Comparison of ENCODE assay signal across 8 mouse cellular contexts in the genomic region with DNA sequence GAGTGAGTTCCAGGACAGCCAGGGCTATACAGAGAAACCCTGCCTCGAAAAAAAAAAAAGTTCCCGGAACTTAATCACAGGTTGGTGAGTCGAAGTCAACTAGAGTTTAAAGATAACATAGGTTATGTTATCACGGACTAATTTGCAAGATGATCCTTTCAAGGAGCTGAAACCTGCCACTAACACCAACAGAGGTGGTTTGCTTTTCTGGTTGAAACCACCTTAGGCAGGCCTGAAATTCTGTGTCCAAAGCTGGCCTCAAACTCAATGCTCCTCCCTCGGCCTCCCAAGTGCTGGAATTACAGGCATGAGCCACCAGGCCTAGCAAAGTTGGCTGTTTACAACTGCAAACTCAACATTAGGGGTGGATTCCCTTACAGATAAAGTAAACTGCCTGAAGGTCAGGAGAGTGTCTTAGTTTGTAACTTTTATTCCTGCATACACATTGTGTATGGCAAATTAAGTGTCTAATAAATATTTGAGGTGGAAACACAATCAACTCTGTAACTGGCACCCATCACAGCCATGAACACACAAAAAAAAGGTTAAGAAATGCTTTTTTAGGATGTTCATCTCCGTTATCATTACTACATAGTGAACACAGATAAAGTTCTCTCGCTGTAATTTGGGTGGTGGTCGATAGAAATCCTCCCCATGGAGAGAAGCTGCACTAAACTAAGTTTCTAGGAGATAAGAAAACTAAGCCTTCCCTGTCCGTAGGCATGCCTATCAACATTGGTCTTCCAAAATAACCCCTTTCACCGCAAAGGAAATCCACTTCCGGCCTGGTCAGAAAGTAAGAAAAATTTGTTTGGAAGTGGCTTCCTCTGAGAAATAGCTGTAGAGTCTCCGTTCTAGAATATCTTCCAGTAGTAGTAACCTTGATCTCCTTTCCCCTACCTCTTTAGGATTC. TPM values are rescaled to one million over a fixed set of nuclear protein-coding genes. Genes with fewer than 3 reads are reported as not detected.
DNase-seq lines count a peak whose midpoint lies in the region; ATAC-seq and TF ChIP-seq lines count a peak whose summit lies in the region.

No protein-coding gene starts in this region.

- TF ChIP-seq CTCF in lung, embryonic 14.5 days (IDR thresholded peaks at IDR 0.05; ENCODE audit: low read depth): no peak
- no peak for TF ChIP-seq CTCF in heart, postnatal 0 days (IDR thresholded peaks at IDR 0.05; ENCODE audit: low read depth)

- ATAC-seq in lung, embryonic 14.5 days (ENCODE audit: insufficient read depth): no peak
- no peak for ATAC-seq in heart, postnatal 0 days (ENCODE audit: insufficient read depth, low read depth)
- ATAC-seq in liver, embryonic 16.5 days (ENCODE audit: low read depth): no peak
- ATAC-seq in stomach, embryonic 15.5 days (ENCODE audit: insufficient read depth, low FRiP score, low read depth): no peak

- no peak for TF ChIP-seq EP300 in heart, postnatal 0 days (IDR thresholded peaks at IDR 0.05; ENCODE audit: low read depth)

- H3K36me3 ChIP-seq in lung, embryonic 14.5 days (ENCODE audit: insufficient read depth): 0 out of 2 replicates have a peak, but pooled peaks cover 3% of the 10 kb centered on the region
- H3K36me3 ChIP-seq in heart, postnatal 0 days (replicated peaks; ENCODE audit: control insufficient read depth, insufficient read depth, low read length): 0 out of 2 replicates have a peak, but pooled peaks cover 2% of the 10 kb centered on the region
- H3K36me3 ChIP-seq in liver, embryonic 16.5 days (ENCODE audit: control insufficient read depth, insufficient read depth): peaks cover 2% of the 10 kb centered on the region; the same call in 1 of the 2 replicates
- H3K36me3 ChIP-seq in stomach, embryonic 15.5 days: no peaks in the 10 kb centered on the region

- H3K4me2 ChIP-seq in lung, embryonic 14.5 days: peak overlapping the region; percentile 78
- H3K4me2 ChIP-seq in heart, postnatal 0 days (ENCODE audit: low read depth, low read length): peak overlapping the region; percentile 89
- H3K4me2 ChIP-seq in liver, embryonic 16.5 days (ENCODE audit: low read depth, low read length): peak overlapping the region; percentile 97
- peak overlapping the region; percentile 79 for H3K4me2 ChIP-seq in stomach, embryonic 15.5 days

- no peaks in the 10 kb centered on the region for H3K9me3 ChIP-seq in lung, embryonic 14.5 days (ENCODE audit: low read depth, low read length)
- no peaks in the 10 kb centered on the region for H3K9me3 ChIP-seq in heart, postnatal 0 days (replicated peaks; ENCODE audit: control insufficient read depth, low read length)
- H3K9me3 ChIP-seq in liver, embryonic 16.5 days (replicated peaks; ENCODE audit: control insufficient read depth, low read length): no peaks in the 10 kb centered on the region
- no peaks in the 10 kb centered on the region for H3K9me3 ChIP-seq in stomach, embryonic 15.5 days

- no peaks in the 10 kb centered on the region for H3K27me3 ChIP-seq in lung, embryonic 14.5 days (ENCODE audit: insufficient read depth, low read length)
- H3K27me3 ChIP-seq in heart, postnatal 0 days (ENCODE audit: control insufficient read depth, insufficient read depth, low read length): no peaks in the 10 kb centered on the region
- no peaks in the 10 kb centered on the region for H3K27me3 ChIP-seq in liver, embryonic 16.5 days (ENCODE audit: control insufficient read depth, insufficient read depth, low read depth, low read length)
- H3K27me3 ChIP-seq in stomach, embryonic 15.5 days (replicated peaks): no peaks in the 10 kb centered on the region

- 45% methylated on average over 12 of the region's 12 CpGs for WGBS in lung, embryonic 14.5 days
- WGBS in heart, postnatal 0 days: 38% methylated on average over 12 of the region's 12 CpGs
- 9% methylated on average over 12 of the region's 12 CpGs for WGBS in liver, embryonic 16.5 days (ENCODE audit: insufficient replicate concordance)
- 47% methylated on average over 12 of the region's 12 CpGs for WGBS in stomach, embryonic 15.5 days

- H3K9ac ChIP-seq in lung, embryonic 14.5 days: peak overlapping the region; percentile 43
- H3K9ac ChIP-seq in heart, postnatal 0 days (replicated peaks; ENCODE audit: low read depth, low read length): peak overlapping the region; percentile 38
- H3K9ac ChIP-seq in liver, embryonic 16.5 days (ENCODE audit: low read depth, low read length): peak overlapping the region; percentile 86
- H3K9ac ChIP-seq in stomach, embryonic 15.5 days: no peak overlapping the region

- peak overlapping the region; percentile 80 for H3K27ac ChIP-seq in lung, embryonic 14.5 days (ENCODE audit: low read depth)
- peak overlapping the region; percentile 89 for H3K27ac ChIP-seq in heart, postnatal 0 days (ENCODE audit: low read depth)
- peak overlapping the region; percentile 96 for H3K27ac ChIP-seq in liver, embryonic 16.5 days (ENCODE audit: low read length)
- H3K27ac ChIP-seq in stomach, embryonic 15.5 days: peak overlapping the region; percentile 87

- peak overlapping the region; percentile 70 for H3K4me3 ChIP-seq in lung, embryonic 14.5 days (ENCODE audit: low read depth, low read length)
- peak overlapping the region; percentile 64 for H3K4me3 ChIP-seq in heart, postnatal 0 days (ENCODE audit: low read depth, low read length)
- peak overlapping the region; percentile 83 for H3K4me3 ChIP-seq in liver, embryonic 16.5 days (ENCODE audit: low read depth, low read length)
- H3K4me3 ChIP-seq in stomach, embryonic 15.5 days (replicated peaks): peak overlapping the region; percentile 78

- DNase-seq in lung, embryonic 14.5 days: peak; percentile 15
- DNase-seq in lung, postnatal 36 days: no peak
- DNase-seq in c-Kit-positive CD71-positive TER-119-positive erythroid progenitor cells, embryonic 14.5 days (ENCODE audit: low spot score): peak; percentile 49
- no peak for DNase-seq in heart, postnatal 0 days (ENCODE audit: low spot score)
- no peak for DNase-seq in layer of hippocampus, postnatal 36 days
- no peak for DNase-seq in right cerebral cortex, postnatal 36 days (ENCODE audit: low spot score in 2 of 2)

- peaks cover 7% of the 10 kb centered on the region for H3K4me1 ChIP-seq in lung, embryonic 14.5 days (ENCODE audit: insufficient read depth)
- peaks cover 22% of the 10 kb centered on the region for H3K4me1 ChIP-seq in heart, postnatal 0 days (ENCODE audit: control insufficient read depth, insufficient read depth)
- H3K4me1 ChIP-seq in liver, embryonic 16.5 days (ENCODE audit: control insufficient read depth, low read depth, low read length): peaks cover 41% of the 10 kb centered on the region
- H3K4me1 ChIP-seq in stomach, embryonic 15.5 days: peaks cover 9% of the 10 kb centered on the region; the same call in 1 of the 2 replicates

RNA-seq across cellular contexts. Expression of gene Snx1, which starts 0.6 kb away (rescaled TPM):
- 116 TPM in 2 replicates for polyA plus RNA-seq in lung, embryonic 14.5 days (2014; fragmentation: Nextera tagmentation; extraction: Ambion mirVana)
- total RNA-seq in heart, postnatal 0 days (2014; rRNA removed; ENCODE audit: low replicate concordance): 38.0 and 63.4 TPM in 2 replicates
- 44.6 and 47.3 TPM in 2 replicates for polyA plus RNA-seq in heart, postnatal 0 days (2015; fragmentation: Nextera tagmentation; extraction: Ambion mirVana)
- polyA plus RNA-seq in liver, embryonic 16.5 days (2015; fragmentation: Nextera tagmentation; extraction: Ambion mirVana): 59.6 and 63.8 TPM in 2 replicates
- 124 and 129 TPM in 2 replicates for polyA plus RNA-seq in stomach, embryonic 15.5 days (2015; fragmentation: Nextera tagmentation; extraction: Ambion mirVana)
- total RNA-seq in layer of hippocampus, postnatal 36 days (2021): 10 to 100 TPM; 86.9 to 93.2 TPM

RNA-seq across cellular contexts. Expression of gene Ciao2a, which starts 0.6 kb away (rescaled TPM):
- 145 and 151 TPM in 2 replicates for polyA plus RNA-seq in lung, embryonic 14.5 days (2014; fragmentation: Nextera tagmentation; extraction: Ambion mirVana)
- 74.2 and 81.6 TPM in 2 replicates for total RNA-seq in heart, postnatal 0 days (2014; rRNA removed; ENCODE audit: low replicate concordance)
- polyA plus RNA-seq in heart, postnatal 0 days (2015; fragmentation: Nextera tagmentation; extraction: Ambion mirVana): 154 and 162 TPM in 2 replicates
- 110 and 129 TPM in 2 replicates for polyA plus RNA-seq in liver, embryonic 16.5 days (2015; fragmentation: Nextera tagmentation; extraction: Ambion mirVana)
- 170 and 180 TPM in 2 replicates for polyA plus RNA-seq in stomach, embryonic 15.5 days (2015; fragmentation: Nextera tagmentation; extraction: Ambion mirVana)
- total RNA-seq in layer of hippocampus, postnatal 36 days (2021): 10 to 100 TPM; 29.5 to 30.0 TPM

RNA-seq across cellular contexts. Expression of gene Dapk2, which starts 32.2 kb away (rescaled TPM):
- 5.9 and 7.6 TPM in 2 replicates for polyA plus RNA-seq in lung, embryonic 14.5 days (2014; fragmentation: Nextera tagmentation; extraction: Ambion mirVana)
- total RNA-seq in heart, postnatal 0 days (2014; rRNA removed; ENCODE audit: low replicate concordance): 2.3 and 3.9 TPM in 2 replicates
- 4.7 and 7.1 TPM in 2 replicates for polyA plus RNA-seq in heart, postnatal 0 days (2015; fragmentation: Nextera tagmentation; extraction: Ambion mirVana)
- polyA plus RNA-seq in liver, embryonic 16.5 days (2015; fragmentation: Nextera tagmentation; extraction: Ambion mirVana): 32.7 and 33.7 TPM in 2 replicates
- 6.8 and 10.1 TPM in 2 replicates for polyA plus RNA-seq in stomach, embryonic 15.5 days (2015; fragmentation: Nextera tagmentation; extraction: Ambion mirVana)
- total RNA-seq in layer of hippocampus, postnatal 36 days (2021): under 1 TPM; 0.90 to 0.91 TPM

RNA-seq across cellular contexts. Expression of gene Snx22, which starts 56.3 kb away (rescaled TPM):
- polyA plus RNA-seq in lung, embryonic 14.5 days (2014; fragmentation: Nextera tagmentation; extraction: Ambion mirVana): 11.0 and 11.1 TPM in 2 replicates
- total RNA-seq in heart, postnatal 0 days (2014; rRNA removed; ENCODE audit: low replicate concordance): 3.0 TPM in 1 of 2 replicates, not detected in the other
- polyA plus RNA-seq in heart, postnatal 0 days (2015; fragmentation: Nextera tagmentation; extraction: Ambion mirVana): 0.74 and 0.98 TPM in 2 replicates
- 30.5 and 31.3 TPM in 2 replicates for polyA plus RNA-seq in liver, embryonic 16.5 days (2015; fragmentation: Nextera tagmentation; extraction: Ambion mirVana)
- 2.2 and 4.6 TPM in 2 replicates for polyA plus RNA-seq in stomach, embryonic 15.5 days (2015; fragmentation: Nextera tagmentation; extraction: Ambion mirVana)
- 1 to 10 TPM; 5.5 to 6.0 TPM for total RNA-seq in layer of hippocampus, postnatal 36 days (2021)

Comparison
In these comparisons a context has a peak if more than half of its experiments do, and no peak if none do; other contexts are left out.
1. DNase-seq: peak in lung, embryonic 14.5 days (single experiment) and c-Kit-positive CD71-positive TER-119-positive erythroid progenitor cells, embryonic 14.5 days (single experiment); none in lung, postnatal 36 days (single experiment), heart, postnatal 0 days (single experiment), layer of hippocampus, postnatal 36 days (0 of 2) and right cerebral cortex, postnatal 36 days (0 of 2).
2. Peak in every context shown above with its lines, with median percentiles within 50 percentile points of each other: H3K27ac ChIP-seq, H3K4me2 ChIP-seq and H3K4me3 ChIP-seq.